Mouse (Mus musculus): ENCODE data around the gene Mkln1. TPM values are rescaled to one million over a fixed set of nuclear protein-coding genes. Genes with fewer than 3 reads are reported as not detected.

The Mkln1 gene
- total and polyA plus RNA-seq, 2 experiments from 2014 or later = 113 to 217 TPM

DNA sequence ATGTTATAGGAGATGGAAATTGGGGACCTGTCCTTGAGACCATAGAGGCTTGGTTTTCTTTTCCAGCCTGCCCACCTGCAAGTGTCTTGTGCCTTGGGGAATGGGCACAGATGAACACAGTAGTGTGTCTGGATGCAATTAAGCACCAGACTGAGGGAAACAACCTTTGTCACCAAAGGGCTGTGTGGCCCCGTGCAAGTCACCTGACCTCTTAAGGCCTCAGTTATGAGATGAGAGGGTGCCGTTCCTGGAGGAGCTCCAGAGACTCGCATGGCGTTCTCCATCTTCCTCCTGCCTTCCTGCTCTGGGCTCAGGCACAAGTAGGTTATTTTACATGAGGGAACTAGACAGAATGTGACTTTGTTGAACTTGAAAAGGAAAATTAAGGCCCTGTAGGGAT, 123.9 kb downstream of the Mkln1 start:
- no peaks in the 10 kb centered on the region for H3K4me1 ChIP-seq (ENCODE audit: control insufficient read depth, insufficient read depth)
- ATAC-seq (ENCODE audit: insufficient read depth, low read depth) = no peak
- H3K4me3 ChIP-seq (ENCODE audit: low read depth, low read length) = no peak overlapping the region
- TF ChIP-seq CTCF (IDR thresholded peaks at IDR 0.05; ENCODE audit: low read depth) (no peak), EP300 (IDR thresholded peaks at IDR 0.05; ENCODE audit: low read depth) (no peak)
- no peak overlapping the region for H3K9ac ChIP-seq (replicated peaks; ENCODE audit: low read depth, low read length)
- H3K9me3 ChIP-seq (replicated peaks; ENCODE audit: control insufficient read depth, low read length) = no peaks in the 10 kb centered on the region
- 0 out of 2 replicates have a peak, but pooled peaks cover 5% of the 10 kb centered on the region for H3K36me3 ChIP-seq (replicated peaks; ENCODE audit: control insufficient read depth, insufficient read depth, low read length)
- DNase-seq (ENCODE audit: low spot score) = no peak
- WGBS = 57% methylated on average over 4 of the region's 4 CpGs
- H3K4me2 ChIP-seq (ENCODE audit: low read depth, low read length) = no peak overlapping the region
- H3K27ac ChIP-seq (ENCODE audit: low read depth) = no peak overlapping the region
- H3K27me3 ChIP-seq (ENCODE audit: control insufficient read depth, insufficient read depth, low read length) = no peaks in the 10 kb centered on the region

DNA sequence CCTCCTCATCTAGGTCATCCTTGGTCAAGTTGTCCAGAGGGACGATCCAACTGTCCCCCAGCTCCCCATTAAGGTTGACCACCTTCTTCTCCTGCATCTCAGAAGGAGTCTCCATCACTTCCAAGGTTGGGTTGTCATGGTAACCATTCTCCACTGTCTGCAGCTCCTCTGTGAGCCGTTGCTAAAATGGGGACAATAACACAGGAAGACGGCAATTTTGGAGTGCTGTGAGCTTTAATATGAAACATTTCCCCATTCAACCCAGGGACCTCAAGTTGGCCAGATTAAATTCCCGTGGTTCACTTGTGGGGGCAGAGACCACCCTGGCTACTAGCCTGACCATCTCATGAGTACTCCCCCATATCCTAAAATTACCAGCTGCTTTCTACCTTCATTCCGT, 124.5 kb downstream of the Mkln1 start:
- no peak overlapping the region for H3K4me2 ChIP-seq (ENCODE audit: low read depth, low read length)
- H3K4me3 ChIP-seq (ENCODE audit: low read depth, low read length) = no peak overlapping the region
- no peaks in the 10 kb centered on the region for H3K9me3 ChIP-seq (replicated peaks; ENCODE audit: control insufficient read depth, low read length)
- TF ChIP-seq EP300 (IDR thresholded peaks at IDR 0.05; ENCODE audit: low read depth) (no peak), CTCF (IDR thresholded peaks at IDR 0.05; ENCODE audit: low read depth) (no peak)
- 0 out of 2 replicates have a peak, but pooled peaks cover 5% of the 10 kb centered on the region for H3K36me3 ChIP-seq (replicated peaks; ENCODE audit: control insufficient read depth, insufficient read depth, low read length)
- WGBS = 65% methylated on average over 5 of the region's 5 CpGs
- ATAC-seq (ENCODE audit: insufficient read depth, low read depth) (no peak), DNase-seq (ENCODE audit: low spot score) (no peak)
- no peak overlapping the region for H3K27ac ChIP-seq (ENCODE audit: low read depth)
- no peak overlapping the region for H3K9ac ChIP-seq (replicated peaks; ENCODE audit: low read depth, low read length)
- H3K27me3 ChIP-seq (ENCODE audit: control insufficient read depth, insufficient read depth, low read length) = no peaks in the 10 kb centered on the region
- H3K4me1 ChIP-seq (ENCODE audit: control insufficient read depth, insufficient read depth) = no peaks in the 10 kb centered on the region

DNA sequence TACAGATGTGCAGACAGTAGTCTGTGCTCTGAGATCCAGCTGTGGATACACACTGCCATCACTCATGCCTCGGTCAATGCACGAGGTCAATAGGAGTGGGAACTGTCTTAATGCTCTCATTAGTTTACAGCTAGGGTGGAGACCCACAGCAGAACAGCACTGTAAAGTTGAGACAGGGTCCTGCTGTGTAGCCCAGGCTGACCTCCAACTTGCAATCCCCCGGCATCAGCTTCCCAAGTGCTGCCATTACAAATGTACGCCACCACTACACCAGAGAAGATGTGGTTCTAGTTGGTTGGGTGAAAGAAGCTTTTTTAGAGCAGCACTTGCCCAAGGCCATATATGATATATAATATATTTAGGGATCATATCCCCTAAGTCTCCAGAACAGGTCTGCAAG, 125.1 kb downstream of the Mkln1 start:
- no peak overlapping the region for H3K4me2 ChIP-seq (ENCODE audit: low read depth, low read length)
- no peak for TF ChIP-seq CTCF (IDR thresholded peaks at IDR 0.05; ENCODE audit: low read depth)
- TF ChIP-seq EP300 (IDR thresholded peaks at IDR 0.05; ENCODE audit: low read depth) = no peak
- WGBS = 91% methylated on average over 4 of the region's 4 CpGs
- no peaks in the 10 kb centered on the region for H3K4me1 ChIP-seq (ENCODE audit: control insufficient read depth, insufficient read depth)
- no peaks in the 10 kb centered on the region for H3K9me3 ChIP-seq (replicated peaks; ENCODE audit: control insufficient read depth, low read length)
- H3K27ac ChIP-seq (ENCODE audit: low read depth) = no peak overlapping the region
- H3K4me3 ChIP-seq (ENCODE audit: low read depth, low read length) = no peak overlapping the region
- no peaks in the 10 kb centered on the region for H3K27me3 ChIP-seq (ENCODE audit: control insufficient read depth, insufficient read depth, low read length)
- H3K36me3 ChIP-seq (replicated peaks; ENCODE audit: control insufficient read depth, insufficient read depth, low read length) = 0 out of 2 replicates have a peak, but pooled peaks cover 5% of the 10 kb centered on the region
- ATAC-seq (ENCODE audit: insufficient read depth, low read depth) = no peak
- H3K9ac ChIP-seq (replicated peaks; ENCODE audit: low read depth, low read length) = no peak overlapping the region
- no peak for DNase-seq (ENCODE audit: low spot score)

DNA sequence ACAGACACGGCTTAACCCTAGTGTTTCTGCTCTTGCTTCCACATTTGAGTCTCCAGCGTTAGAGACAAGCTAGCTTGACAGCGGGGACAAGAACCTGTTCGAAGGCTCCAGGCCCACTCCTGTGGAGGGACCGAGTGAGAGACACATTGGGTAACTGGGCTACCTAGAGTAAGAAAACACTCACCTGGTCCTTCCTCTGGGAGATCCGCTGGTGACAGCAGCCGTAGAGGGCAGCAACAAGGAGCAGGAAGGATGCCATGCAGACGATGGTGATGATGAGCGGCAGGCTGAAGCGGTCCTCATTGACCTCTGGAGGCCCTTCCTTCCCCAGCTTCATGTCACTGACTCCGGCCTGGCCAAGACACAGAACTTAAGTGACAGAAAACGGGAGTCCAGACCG, 125.6 kb downstream of the Mkln1 start:
- Histone ChIP-seq H3K9me3 (replicated peaks; ENCODE audit: control insufficient read depth, low read length) (no peaks in the 10 kb centered on the region), H3K36me3 (replicated peaks; ENCODE audit: control insufficient read depth, insufficient read depth, low read length) (0 out of 2 replicates have a peak, but pooled peaks cover 5% of the 10 kb centered on the region), H3K9ac (replicated peaks; ENCODE audit: low read depth, low read length) (no peak overlapping the region), H3K27ac (ENCODE audit: low read depth) (no peak overlapping the region), H3K4me1 (ENCODE audit: control insufficient read depth, insufficient read depth) (no peaks in the 10 kb centered on the region), H3K4me2 (ENCODE audit: low read depth, low read length) (no peak overlapping the region), H3K4me3 (ENCODE audit: low read depth, low read length) (no peak overlapping the region), H3K27me3 (ENCODE audit: control insufficient read depth, insufficient read depth, low read length) (no peaks in the 10 kb centered on the region)
- 81% methylated on average over 13 of the region's 13 CpGs for WGBS
- no peak for DNase-seq (ENCODE audit: low spot score)
- ATAC-seq (ENCODE audit: insufficient read depth, low read depth) = no peak
- TF ChIP-seq CTCF (IDR thresholded peaks at IDR 0.05; ENCODE audit: low read depth) (no peak), EP300 (IDR thresholded peaks at IDR 0.05; ENCODE audit: low read depth) (no peak)

DNA sequence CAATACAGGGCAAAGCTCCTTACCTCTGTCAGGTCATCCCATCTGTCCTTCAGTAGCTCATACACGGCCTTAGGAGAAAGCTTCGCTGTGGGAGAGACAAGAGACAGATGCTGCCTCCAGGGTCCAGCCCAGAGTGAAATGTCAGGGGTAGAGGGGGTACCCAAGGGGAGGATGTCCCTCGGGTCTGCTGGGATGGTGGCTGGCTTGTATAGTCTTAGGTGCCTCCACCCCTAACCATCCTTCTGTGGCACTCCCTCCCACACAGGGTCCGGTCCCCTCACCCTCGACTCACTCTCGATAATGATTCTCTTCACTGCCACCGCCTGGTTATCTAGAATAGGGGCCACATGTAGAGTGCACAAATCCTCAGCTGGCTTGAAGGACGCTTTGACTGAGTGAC, 126.1 kb downstream of the Mkln1 start:
- no peak overlapping the region for H3K4me3 ChIP-seq (ENCODE audit: low read depth, low read length)
- H3K27ac ChIP-seq (ENCODE audit: low read depth) = no peak overlapping the region
- TF ChIP-seq EP300 (IDR thresholded peaks at IDR 0.05; ENCODE audit: low read depth) (no peak), CTCF (IDR thresholded peaks at IDR 0.05; ENCODE audit: low read depth) (no peak)
- ATAC-seq (ENCODE audit: insufficient read depth, low read depth) (no peak), DNase-seq (ENCODE audit: low spot score) (no peak)
- H3K36me3 ChIP-seq (replicated peaks; ENCODE audit: control insufficient read depth, insufficient read depth, low read length) = 0 out of 2 replicates have a peak, but pooled peaks cover 5% of the 10 kb centered on the region
- whole genome bisulfite sequencing = 69% methylated on average over 8 of the region's 8 CpGs
- H3K9ac ChIP-seq (replicated peaks; ENCODE audit: low read depth, low read length) = no peak overlapping the region
- no peaks in the 10 kb centered on the region for H3K27me3 ChIP-seq (ENCODE audit: control insufficient read depth, insufficient read depth, low read length)
- no peak overlapping the region for H3K4me2 ChIP-seq (ENCODE audit: low read depth, low read length)
- no peaks in the 10 kb centered on the region for H3K4me1 ChIP-seq (ENCODE audit: control insufficient read depth, insufficient read depth)
- H3K9me3 ChIP-seq (replicated peaks; ENCODE audit: control insufficient read depth, low read length) = no peaks in the 10 kb centered on the region

DNA sequence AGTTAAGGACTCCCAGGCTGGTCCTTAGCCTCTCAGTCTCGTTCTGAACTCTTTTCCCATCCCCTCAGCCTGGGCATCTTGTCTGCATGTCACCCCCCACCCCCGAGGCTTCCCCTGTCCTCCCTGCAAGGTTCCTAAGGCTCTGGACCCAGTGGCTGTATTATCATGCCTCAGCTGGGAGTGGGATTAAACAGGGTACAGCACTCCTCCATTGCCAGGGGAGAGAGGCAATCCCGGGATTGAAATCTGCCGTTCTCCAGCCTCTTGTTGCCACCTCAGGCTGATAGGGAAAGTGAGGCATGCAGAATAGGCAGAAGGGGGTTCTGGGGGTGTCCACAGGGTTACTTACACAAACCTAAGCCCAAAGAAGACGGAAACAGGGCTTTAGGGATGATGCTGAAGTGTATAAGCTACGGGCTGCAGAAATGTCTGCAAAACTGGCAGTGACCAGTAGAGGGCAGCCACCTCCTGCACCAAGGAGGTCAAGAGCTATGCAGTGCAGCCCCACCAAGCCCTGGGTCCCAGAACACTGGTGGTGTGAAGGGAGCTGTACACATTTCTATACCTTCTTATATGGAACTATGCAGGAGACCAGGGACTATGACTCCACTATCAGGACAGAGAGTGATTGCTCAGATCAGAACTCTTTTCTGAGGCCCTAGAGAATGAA, 126.8 kb downstream of the Mkln1 start:
- Histone ChIP-seq H3K4me2 (ENCODE audit: low read depth, low read length) (no peak overlapping the region), H3K27me3 (ENCODE audit: control insufficient read depth, insufficient read depth, low read length) (no peaks in the 10 kb centered on the region), H3K4me3 (ENCODE audit: low read depth, low read length) (no peak overlapping the region), H3K4me1 (ENCODE audit: control insufficient read depth, insufficient read depth) (no peaks in the 10 kb centered on the region), H3K9me3 (replicated peaks; ENCODE audit: control insufficient read depth, low read length) (no peaks in the 10 kb centered on the region), H3K9ac (replicated peaks; ENCODE audit: low read depth, low read length) (no peak overlapping the region), H3K27ac (ENCODE audit: low read depth) (no peak overlapping the region), H3K36me3 (replicated peaks; ENCODE audit: control insufficient read depth, insufficient read depth, low read length) (0 out of 2 replicates have a peak, but pooled peaks cover 5% of the 10 kb centered on the region)
- ATAC-seq (ENCODE audit: insufficient read depth, low read depth) (0 out of 2 replicates have a peak, but pooled peaks have one; percentile 57), DNase-seq (ENCODE audit: low spot score) (no peak)
- peak; percentile 88 for TF ChIP-seq CTCF (IDR thresholded peaks at IDR 0.05; ENCODE audit: low read depth)
- no peak for TF ChIP-seq EP300 (IDR thresholded peaks at IDR 0.05; ENCODE audit: low read depth)
- WGBS = 52% methylated on average over 6 of the region's 6 CpGs

Measured in heart, postnatal 0 days (tissue).